Mouse (Mus musculus) brain, embryonic 14.5 days (tissue): Measurements from ENCODE around the gene Stk17b.

Experiments used
- CTCF ChIP-seq: fragments of 200-500 bp; IDR thresholded peaks from 2 replicates; pipeline ENCODE4 v1.5.1; 2012; ENCODE audit warnings: inconsistent platforms, mild to moderate bottlenecking, moderate library complexity, borderline replicate concordance; ENCODE audit not compliant: insufficient read depth, insufficient read length; ENCODE audit errors: extremely low read depth
- POLR2A ChIP-seq: fragments of 200-500 bp; IDR thresholded peaks from 2 replicates; pipeline ENCODE4 v1.6.1; 2012; ENCODE audit warnings: mild to moderate bottlenecking, inconsistent platforms, borderline replicate concordance; ENCODE audit not compliant: poor library complexity, insufficient read depth, insufficient read length, severe bottlenecking; ENCODE audit errors: extremely low read depth

- TF ChIP-seq POLR2A = no peak
- TF ChIP-seq CTCF = no peak
Measured at GRCm38 (mm10) chr1:53726883-53727282, 58.1 kb downstream of the Stk17b start.
